Mouse (Mus musculus) ZHBTc4 (cell line): Measurements from ENCODE around the gene Tppp2.

Source experiments
- DNase-seq: peaks from one replicate; pipeline ENCODE4 v3.0.0-alpha.2; 2011; ENCODE audit warnings: low read depth, low spot score

The Tppp2 gene

DNA sequence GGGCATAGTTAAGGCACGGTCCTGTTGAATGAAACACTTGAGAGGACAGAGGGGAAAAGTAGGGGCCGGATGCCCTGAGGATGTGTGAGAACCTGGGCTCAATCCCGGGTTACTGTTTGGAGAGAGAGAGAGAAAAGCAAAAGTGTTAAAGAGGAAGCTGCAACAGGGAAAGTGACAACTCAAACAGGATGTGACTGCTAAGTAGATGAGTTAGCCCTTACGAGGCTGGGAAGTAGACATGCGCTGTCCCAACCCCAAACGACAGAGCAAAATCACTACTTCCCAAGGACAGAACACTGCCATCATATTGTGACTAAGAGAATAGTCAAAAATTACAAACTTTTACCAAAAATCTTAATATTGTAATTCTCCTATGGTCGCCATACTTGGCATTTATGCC is 24.0 kb downstream of the Tppp2 start:
- DNase-seq = no peak

DNA sequence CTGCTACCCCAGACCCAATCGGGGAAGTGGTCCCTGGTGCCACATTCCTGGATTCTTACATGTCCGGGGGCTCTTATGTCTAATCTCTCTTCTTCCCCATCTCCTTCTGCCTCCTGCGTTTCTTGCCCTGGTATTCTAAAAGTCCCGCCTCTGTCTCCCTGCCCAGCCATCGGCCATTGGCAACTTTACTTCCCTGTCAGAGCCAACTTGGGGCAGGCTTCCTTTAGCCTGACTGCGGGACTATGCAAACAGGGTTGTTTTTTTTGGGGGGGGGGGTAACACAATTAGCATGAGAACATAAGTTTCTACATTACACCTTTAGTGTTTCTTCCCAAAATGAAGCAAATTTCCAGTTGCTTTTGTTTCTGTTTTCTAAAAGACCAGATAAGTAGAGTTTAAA is 25.1 kb downstream of the Tppp2 start:
- no peak for DNase-seq

DNA sequence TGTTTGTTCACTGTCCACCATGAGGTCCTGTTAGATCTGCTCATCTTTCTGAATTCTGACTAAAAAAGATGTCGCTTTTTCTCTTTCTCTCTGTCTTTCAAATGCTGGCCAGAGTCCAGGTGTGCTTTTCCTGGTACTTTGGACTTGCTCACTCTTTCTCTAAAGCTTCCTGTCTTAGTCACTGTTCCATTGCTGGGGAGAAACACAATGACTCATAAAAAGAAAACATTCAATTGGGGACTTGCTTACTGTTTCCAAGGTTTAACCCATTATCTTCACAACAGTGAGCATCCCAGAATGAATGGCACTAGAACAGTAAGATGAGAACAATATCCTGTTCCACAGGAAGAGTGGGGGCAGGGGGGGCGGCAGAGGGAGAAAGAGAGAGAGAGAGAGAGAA is 42.1 kb downstream of the Tppp2 start:
- DNase-seq = no peak

GRCm38 (mm10) chr14:51967400-51967799 is 49.2 kb downstream of the Tppp2 start:
- DNase-seq = no peak
